Mouse (Mus musculus): ENCODE measurements around the gene Calr4. TPM values are rescaled to one million over a fixed set of nuclear protein-coding genes. Genes with fewer than 3 reads are reported as not detected.
A peak's percentile ranks its signal among the peaks of the same experiment; 100 is the strongest.

Gene Calr4
- polyA plus RNA-seq, 1 experiment from 2014 or later = 0.12 TPM

- 69% methylated on average over 7 of the region's 7 CpGs for WGBS
- ATAC-seq (ENCODE audit: extremely low read depth, insufficient number of reproducible peaks, low FRiP score, low TSS enrichment) = no peak
- H3K36me3 ChIP-seq = no peaks in the 10 kb centered on the region
Observed at GRCm38 (mm10) chr4:109236186-109236879, 2.0 kb downstream of the Calr4 start.

GRCm38 (mm10) chr4:109238428-109239268, 4.4 kb downstream of the Calr4 start:
- Histone ChIP-seq H3K4me2 (no peak overlapping the region), H3K27me3 (replicated peaks) (no peaks in the 10 kb centered on the region), H3K4me1 (peaks cover 21% of the 10 kb centered on the region), H3K36me3 (no peaks in the 10 kb centered on the region), H3K9ac (no peak overlapping the region), H3K27ac (replicated peaks) (no peak overlapping the region), H3K4me3 (no peak overlapping the region), H3K9me3 (no peaks in the 10 kb centered on the region)
- WGBS = 81% methylated on average over 24 of the region's 24 CpGs
- no peak for ATAC-seq (ENCODE audit: extremely low read depth, insufficient number of reproducible peaks, low FRiP score, low TSS enrichment)

More at GRCm38 (mm10) chr4:109236186-109236879, 2.0 kb downstream of the Calr4 start:
- no peak overlapping the region for H3K4me3 ChIP-seq
- peaks cover 10% of the 10 kb centered on the region for H3K4me1 ChIP-seq
- no peak overlapping the region for H3K27ac ChIP-seq (replicated peaks)
- H3K9ac ChIP-seq = no peak overlapping the region
- H3K27me3 ChIP-seq (replicated peaks) = no peaks in the 10 kb centered on the region
- H3K9me3 ChIP-seq = no peaks in the 10 kb centered on the region
- no peak overlapping the region for H3K4me2 ChIP-seq

- Histone ChIP-seq H3K27me3 (replicated peaks) (no peaks in the 10 kb centered on the region), H3K4me3 (no peak overlapping the region), H3K4me1 (peaks cover 21% of the 10 kb centered on the region), H3K9me3 (no peaks in the 10 kb centered on the region), H3K36me3 (no peaks in the 10 kb centered on the region), H3K27ac (replicated peaks) (no peak overlapping the region), H3K4me2 (no peak overlapping the region), H3K9ac (no peak overlapping the region)
- ATAC-seq (ENCODE audit: extremely low read depth, insufficient number of reproducible peaks, low FRiP score, low TSS enrichment) = no peak
Observed at GRCm38 (mm10) chr4:109241221-109241620, 6.9 kb downstream of the Calr4 start.

GRCm38 (mm10) chr4:109241934-109242333, 7.6 kb downstream of the Calr4 start:
- no peak for ATAC-seq (ENCODE audit: extremely low read depth, insufficient number of reproducible peaks, low FRiP score, low TSS enrichment)
- peak overlapping the region; percentile 67; the same call in 1 of the 2 replicates for H3K27ac ChIP-seq (replicated peaks)
- H3K4me3 ChIP-seq = no peak overlapping the region

GRCm38 (mm10) chr4:109244506-109244905, 10.2 kb downstream of the Calr4 start:
- Histone ChIP-seq H3K9me3 (no peaks in the 10 kb centered on the region), H3K4me3 (no peak overlapping the region), H3K27ac (replicated peaks) (no peak overlapping the region), H3K27me3 (replicated peaks) (no peaks in the 10 kb centered on the region), H3K4me2 (no peak overlapping the region), H3K36me3 (no peaks in the 10 kb centered on the region), H3K4me1 (peaks cover 15% of the 10 kb centered on the region), H3K9ac (no peak overlapping the region)
- WGBS = 70% methylated on average over 7 of the region's 7 CpGs
- no peak for ATAC-seq (ENCODE audit: extremely low read depth, insufficient number of reproducible peaks, low FRiP score, low TSS enrichment)

More at GRCm38 (mm10) chr4:109241934-109242333, 7.6 kb downstream of the Calr4 start:
- Histone ChIP-seq H3K9ac (no peak overlapping the region), H3K27me3 (replicated peaks) (no peaks in the 10 kb centered on the region), H3K9me3 (no peaks in the 10 kb centered on the region), H3K4me1 (peaks cover 17% of the 10 kb centered on the region), H3K36me3 (no peaks in the 10 kb centered on the region), H3K4me2 (no peak overlapping the region)
- 49% methylated on average over 4 of the region's 4 CpGs for WGBS

- Histone ChIP-seq H3K4me1 (peaks cover 15% of the 10 kb centered on the region), H3K36me3 (no peaks in the 10 kb centered on the region), H3K9me3 (no peaks in the 10 kb centered on the region), H3K9ac (no peak overlapping the region), H3K4me3 (no peak overlapping the region), H3K4me2 (no peak overlapping the region), H3K27me3 (replicated peaks) (no peaks in the 10 kb centered on the region), H3K27ac (replicated peaks) (no peak overlapping the region)
- 65% methylated on average over 6 of the region's 6 CpGs for WGBS
- ATAC-seq (ENCODE audit: extremely low read depth, insufficient number of reproducible peaks, low FRiP score, low TSS enrichment) = no peak
Observed at GRCm38 (mm10) chr4:109245016-109245620, 10.8 kb downstream of the Calr4 start.

- no peak overlapping the region for H3K4me2 ChIP-seq
- H3K9ac ChIP-seq = no peak overlapping the region
- ATAC-seq (ENCODE audit: extremely low read depth, insufficient number of reproducible peaks, low FRiP score, low TSS enrichment) = no peak
- no peaks in the 10 kb centered on the region for H3K36me3 ChIP-seq
- 34% methylated on average over 3 of the region's 3 CpGs for WGBS
- no peaks in the 10 kb centered on the region for H3K9me3 ChIP-seq
- peaks cover 14% of the 10 kb centered on the region for H3K4me1 ChIP-seq
- no peak overlapping the region for H3K4me3 ChIP-seq
- H3K27me3 ChIP-seq (replicated peaks) = no peaks in the 10 kb centered on the region
- no peak overlapping the region for H3K27ac ChIP-seq (replicated peaks)
Observed at GRCm38 (mm10) chr4:109251605-109252004, 17.3 kb downstream of the Calr4 start.

GRCm38 (mm10) chr4:109252199-109252598, 17.9 kb downstream of the Calr4 start:
- H3K27ac ChIP-seq (replicated peaks) = no peak overlapping the region
- ATAC-seq (ENCODE audit: extremely low read depth, insufficient number of reproducible peaks, low FRiP score, low TSS enrichment) = no peak
- H3K9me3 ChIP-seq = no peaks in the 10 kb centered on the region
- 83% methylated on average over 4 of the region's 4 CpGs for WGBS
- no peaks in the 10 kb centered on the region for H3K27me3 ChIP-seq (replicated peaks)
- no peaks in the 10 kb centered on the region for H3K36me3 ChIP-seq
- no peak overlapping the region for H3K4me3 ChIP-seq
- H3K4me1 ChIP-seq = peaks cover 14% of the 10 kb centered on the region
- no peak overlapping the region for H3K9ac ChIP-seq
- H3K4me2 ChIP-seq = no peak overlapping the region

- no peak for ATAC-seq (ENCODE audit: extremely low read depth, insufficient number of reproducible peaks, low FRiP score, low TSS enrichment)
- Histone ChIP-seq H3K27me3 (replicated peaks) (no peaks in the 10 kb centered on the region), H3K27ac (replicated peaks) (peak overlapping the region; percentile 48; the same call in 1 of the 2 replicates), H3K9ac (no peak overlapping the region), H3K4me2 (peak overlapping the region; percentile 34; the same call in 1 of the 2 replicates), H3K4me1 (peaks cover 14% of the 10 kb centered on the region), H3K36me3 (no peaks in the 10 kb centered on the region), H3K4me3 (no peak overlapping the region), H3K9me3 (no peaks in the 10 kb centered on the region)
- WGBS = 40% methylated on average over 11 of the region's 11 CpGs
Observed at GRCm38 (mm10) chr4:109253664-109254151, 19.4 kb downstream of the Calr4 start.

GRCm38 (mm10) chr4:109254511-109254910, 20.2 kb downstream of the Calr4 start:
- Histone ChIP-seq H3K9ac (no peak overlapping the region), H3K9me3 (no peaks in the 10 kb centered on the region), H3K4me3 (no peak overlapping the region), H3K36me3 (no peaks in the 10 kb centered on the region), H3K27ac (replicated peaks) (no peak overlapping the region), H3K27me3 (replicated peaks) (no peaks in the 10 kb centered on the region), H3K4me1 (peaks cover 14% of the 10 kb centered on the region), H3K4me2 (no peak overlapping the region)
- ATAC-seq (ENCODE audit: extremely low read depth, insufficient number of reproducible peaks, low FRiP score, low TSS enrichment) = no peak
- WGBS = 47% methylated on average over 5 of the region's 5 CpGs

GRCm38 (mm10) chr4:109255321-109255720, 21.0 kb downstream of the Calr4 start:
- 48% methylated on average over 2 of the region's 2 CpGs for WGBS
- no peak overlapping the region for H3K4me3 ChIP-seq
- no peaks in the 10 kb centered on the region for H3K27me3 ChIP-seq (replicated peaks)
- H3K27ac ChIP-seq (replicated peaks) = no peak overlapping the region
- no peaks in the 10 kb centered on the region for H3K36me3 ChIP-seq
- H3K4me1 ChIP-seq = peaks cover 14% of the 10 kb centered on the region
- no peak overlapping the region for H3K4me2 ChIP-seq
- no peak overlapping the region for H3K9ac ChIP-seq
- no peaks in the 10 kb centered on the region for H3K9me3 ChIP-seq
- no peak for ATAC-seq (ENCODE audit: extremely low read depth, insufficient number of reproducible peaks, low FRiP score, low TSS enrichment)

All from heart, embryonic 13.5 days (tissue).